Mouse (Mus musculus): ENCODE data around the gene Dnal1.

Dnal1 gene

DNA sequence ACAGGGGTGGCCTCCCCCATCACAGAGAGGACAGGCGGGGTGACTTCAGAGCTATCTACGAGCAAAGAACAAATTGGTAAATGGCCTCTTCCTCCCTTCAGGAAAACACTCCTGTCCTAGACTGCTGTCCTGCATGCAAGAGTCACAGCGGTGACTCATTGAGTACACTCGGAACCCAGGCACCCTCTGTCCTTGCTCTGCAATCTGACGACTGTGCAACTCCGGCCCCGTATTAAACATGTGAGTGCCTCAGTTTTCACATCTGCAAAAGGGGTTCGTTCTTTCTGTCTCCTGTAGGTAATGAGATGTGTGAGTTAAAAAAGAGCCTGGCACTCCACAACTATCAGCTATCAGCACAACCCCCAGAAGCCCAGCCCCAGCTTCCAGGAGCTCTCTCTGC is 46.3 kb downstream of the Dnal1 start:
- ATAC-seq (ENCODE audit: insufficient number of reproducible peaks, low FRiP score, low TSS enrichment): no peak

DNA sequence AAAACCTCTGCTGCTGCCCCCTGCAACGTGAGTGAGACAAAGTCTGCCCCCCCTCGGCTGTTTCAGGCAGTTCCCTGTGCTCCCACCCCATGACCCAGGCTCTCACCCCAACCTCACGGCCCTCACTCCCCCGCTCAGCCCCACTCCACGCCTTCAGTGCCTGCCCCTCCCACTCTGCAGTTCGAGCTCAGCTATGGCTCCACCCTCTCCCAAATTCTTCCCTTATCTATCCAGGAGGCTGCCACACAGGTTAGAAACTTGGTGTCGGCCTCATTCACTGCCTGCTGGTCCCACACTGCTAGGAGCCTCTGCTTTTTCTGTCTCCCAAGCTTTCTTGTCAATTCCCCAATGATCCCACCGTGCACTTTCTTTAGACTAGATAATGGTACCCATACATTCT is 47.0 kb downstream of the Dnal1 start:
- no peak for ATAC-seq (ENCODE audit: insufficient number of reproducible peaks, low FRiP score, low TSS enrichment)

DNA sequence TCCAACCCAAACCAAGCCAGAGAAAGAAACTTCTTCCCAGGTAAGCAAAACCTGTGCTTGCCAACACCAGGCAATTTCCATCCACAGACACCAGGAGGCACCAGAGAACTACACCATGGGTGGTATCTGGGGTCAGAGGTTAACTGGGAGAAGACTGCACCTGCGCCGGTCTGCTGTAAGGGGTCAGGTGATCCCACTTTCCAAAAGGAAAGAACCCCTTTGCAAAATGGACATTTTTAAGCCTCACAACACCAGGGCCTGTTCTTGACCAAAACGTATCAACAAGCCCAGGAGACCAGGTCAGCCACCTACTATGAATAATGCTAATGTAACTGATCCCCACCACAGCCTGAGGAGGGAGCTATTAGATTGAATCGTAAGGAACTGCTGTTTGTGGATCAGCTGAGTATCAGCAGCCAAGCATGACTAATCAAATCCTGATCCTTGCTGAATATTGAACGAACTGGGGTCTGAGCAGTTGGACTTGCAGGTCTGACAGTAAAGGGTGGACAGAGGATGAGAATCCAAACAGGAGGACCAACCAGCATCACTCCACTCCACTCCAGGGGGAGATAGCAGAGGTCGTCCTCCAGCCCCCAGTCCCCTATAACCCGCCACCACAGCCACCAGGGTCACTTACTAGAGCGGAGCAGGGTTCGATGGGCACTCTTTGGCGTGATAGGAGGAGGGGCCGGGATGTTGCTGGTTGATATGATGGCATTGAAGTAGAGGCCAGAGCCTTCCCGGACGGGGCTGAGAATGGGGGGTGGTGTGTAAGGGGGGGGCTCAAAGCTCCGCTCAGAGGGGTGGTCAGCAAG is 47.7 kb downstream of the Dnal1 start:
- no peak for ATAC-seq (ENCODE audit: insufficient number of reproducible peaks, low FRiP score, low TSS enrichment)

DNA sequence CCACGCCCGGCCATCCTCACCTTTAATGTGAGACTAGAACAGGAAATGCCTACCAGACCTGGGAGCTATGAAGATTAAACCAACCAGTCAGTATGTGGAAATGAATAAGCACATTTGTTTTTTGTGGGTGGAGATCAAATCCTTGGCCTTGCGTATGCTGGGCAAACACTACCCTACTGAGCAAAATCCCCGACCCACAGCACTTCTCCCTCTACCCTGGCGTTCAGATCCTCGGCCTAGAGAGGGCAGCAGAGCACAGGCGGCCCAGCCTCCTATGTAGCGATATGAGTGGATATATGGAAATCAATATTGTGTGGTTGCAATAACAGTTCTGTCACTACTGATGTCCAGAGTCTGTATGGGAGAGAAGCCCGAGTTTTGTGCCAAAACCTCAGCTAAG is 49.0 kb downstream of the Dnal1 start:
- ATAC-seq (ENCODE audit: insufficient number of reproducible peaks, low FRiP score, low TSS enrichment): no peak

DNA sequence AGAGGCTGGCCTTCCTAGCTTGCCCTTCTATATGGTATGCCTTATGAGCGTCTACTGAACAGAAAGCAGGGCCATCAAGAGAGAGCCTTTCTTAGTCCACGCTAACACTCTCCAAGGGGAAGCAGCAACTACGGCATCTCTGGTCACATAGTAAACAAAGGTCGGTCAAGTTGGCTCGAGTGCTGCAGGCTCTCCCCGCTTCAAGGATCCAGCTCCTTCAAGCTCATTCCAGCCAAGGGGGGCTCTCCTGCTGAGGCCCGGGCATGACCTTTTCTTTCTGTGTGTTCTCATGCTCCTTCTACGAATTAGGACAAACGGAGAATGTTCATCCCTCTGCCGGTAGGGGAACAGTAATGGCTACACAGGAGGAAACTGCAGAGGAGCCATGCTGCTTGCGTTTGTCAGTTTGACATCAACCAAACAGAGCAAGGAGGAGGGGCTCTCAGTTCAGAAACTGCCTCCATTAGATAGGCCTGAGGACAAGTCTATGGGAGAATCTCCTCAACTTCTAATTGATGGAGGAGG is 49.5 kb downstream of the Dnal1 start:
- no peak for ATAC-seq (ENCODE audit: insufficient number of reproducible peaks, low FRiP score, low TSS enrichment)

DNA sequence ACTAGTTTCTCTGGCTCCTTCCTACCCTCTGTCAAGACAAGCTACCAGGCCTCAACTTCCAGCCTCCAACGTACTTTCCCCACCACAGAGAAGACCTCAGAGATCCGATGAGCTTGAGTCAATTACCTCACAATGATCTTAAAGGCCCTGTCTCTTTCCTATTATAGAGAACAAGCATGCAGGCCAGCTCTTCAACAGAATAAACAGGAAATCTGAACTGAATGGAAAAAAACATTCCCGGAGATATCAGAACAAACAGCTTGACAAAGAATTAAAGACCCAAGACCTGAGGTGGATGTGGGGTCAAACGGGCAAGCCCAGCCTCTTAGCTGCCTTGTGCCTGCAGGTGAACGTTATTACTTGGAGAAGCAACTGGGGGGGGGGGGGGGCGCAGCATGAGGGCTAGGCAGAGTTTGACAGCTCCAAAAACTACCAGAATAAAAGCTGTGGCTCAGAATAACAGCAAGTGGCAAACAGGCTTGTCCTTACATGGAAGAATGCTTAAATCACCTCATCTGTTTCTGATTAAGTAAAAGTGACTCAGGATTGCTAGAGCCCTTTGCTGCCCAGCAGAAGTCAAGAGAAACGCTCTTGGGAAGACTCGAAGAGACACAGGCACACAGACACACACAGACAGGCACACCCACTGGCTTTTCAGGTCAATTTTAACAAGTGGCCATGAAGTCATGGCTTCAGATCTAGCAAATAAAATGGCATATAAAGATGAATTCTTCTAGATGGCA is 51.6 kb downstream of the Dnal1 start:
- no peak for ATAC-seq (ENCODE audit: insufficient number of reproducible peaks, low FRiP score, low TSS enrichment)

DNA sequence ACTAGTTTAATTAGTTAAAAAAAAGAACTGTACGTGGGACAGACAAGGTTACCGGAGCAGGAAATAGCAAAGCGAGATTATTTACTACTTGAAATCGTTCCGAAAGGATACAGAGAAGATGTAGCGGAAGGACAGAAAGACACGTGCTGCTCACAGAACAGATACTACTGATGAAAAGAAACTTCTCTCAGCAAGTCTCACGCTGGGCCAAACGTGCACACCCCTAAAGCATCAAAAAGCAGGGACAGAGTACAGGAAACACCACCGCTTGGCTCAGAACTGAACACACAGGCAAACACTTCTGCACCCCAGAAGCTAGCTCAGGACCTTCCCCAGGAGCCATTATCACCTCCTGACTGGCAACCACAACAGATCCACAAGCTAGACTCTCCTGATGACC is 56.4 kb downstream of the Dnal1 start:
- ATAC-seq (ENCODE audit: insufficient number of reproducible peaks, low FRiP score, low TSS enrichment): no peak

DNA sequence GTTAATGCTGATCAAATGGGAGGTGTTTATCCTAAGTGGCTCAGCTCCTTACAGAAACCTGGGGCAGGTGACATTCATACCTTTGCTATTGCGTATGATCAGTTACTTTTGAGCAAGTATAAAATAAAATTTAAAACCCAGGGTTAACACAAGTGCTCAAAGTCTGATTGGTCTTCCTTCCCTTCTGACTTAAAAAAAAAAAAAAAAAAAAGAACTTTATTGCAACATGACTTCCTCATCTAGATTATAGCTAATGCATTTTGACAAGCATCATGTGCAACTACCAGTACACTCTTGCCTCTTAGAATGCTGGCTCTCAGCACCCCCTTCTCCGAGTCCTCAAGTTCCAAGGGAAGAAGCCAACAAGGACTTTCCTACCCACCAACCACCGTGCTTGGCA is 58.0 kb downstream of the Dnal1 start:
- no peak for ATAC-seq (ENCODE audit: insufficient number of reproducible peaks, low FRiP score, low TSS enrichment)

DNA sequence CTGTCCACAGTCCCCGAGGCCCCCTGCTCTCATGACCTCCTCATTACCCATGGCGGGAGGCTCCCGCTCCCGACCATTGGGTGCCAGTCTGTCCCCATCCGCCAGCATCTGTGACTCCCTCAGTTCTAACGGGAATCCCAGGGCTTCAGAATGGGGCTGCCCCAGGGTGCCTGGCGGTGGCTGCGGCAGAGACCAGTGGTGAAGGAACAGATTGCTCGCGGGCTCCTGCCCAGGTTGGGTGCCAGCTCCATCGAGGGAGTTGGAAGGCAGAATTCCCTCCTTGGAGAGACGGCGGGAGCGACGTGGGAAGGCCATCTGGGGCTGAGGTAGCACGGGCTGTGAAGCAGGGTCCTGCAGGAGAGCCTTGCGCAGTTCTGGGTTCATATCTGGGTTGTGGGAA is 58.7 kb downstream of the Dnal1 start:
- ATAC-seq (ENCODE audit: insufficient number of reproducible peaks, low FRiP score, low TSS enrichment): no peak

DNA sequence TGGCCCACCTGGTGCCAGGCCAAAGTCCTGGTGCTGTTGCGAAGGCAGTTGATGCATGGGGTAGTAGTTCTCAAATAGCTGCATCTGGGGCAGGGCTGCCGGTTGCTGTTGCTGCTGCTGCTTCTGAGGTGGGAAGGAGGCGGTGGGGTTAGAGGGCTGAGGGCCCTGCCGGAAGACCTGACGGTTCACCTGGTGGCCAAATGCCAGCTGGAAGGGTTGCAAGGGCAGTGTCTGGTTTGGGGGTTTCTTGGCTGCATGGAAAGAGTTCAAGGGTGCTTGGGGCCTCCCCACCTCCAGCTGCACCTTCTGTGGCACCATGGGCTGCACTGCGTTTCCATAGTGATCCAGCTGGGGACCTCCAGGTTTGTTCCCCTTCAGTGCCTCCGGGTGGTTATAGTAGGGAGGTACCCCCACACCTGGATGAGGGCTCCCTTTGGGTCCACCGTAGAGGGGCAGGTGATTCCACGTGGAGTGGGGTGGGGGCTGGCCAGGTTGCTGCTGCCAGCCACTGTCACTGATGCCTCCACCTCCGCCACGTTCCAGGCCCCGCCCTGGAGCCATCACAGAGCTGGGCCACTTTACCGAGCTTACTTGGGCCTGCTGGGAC is 59.2 kb downstream of the Dnal1 start:
- no peak for ATAC-seq (ENCODE audit: insufficient number of reproducible peaks, low FRiP score, low TSS enrichment)

DNA sequence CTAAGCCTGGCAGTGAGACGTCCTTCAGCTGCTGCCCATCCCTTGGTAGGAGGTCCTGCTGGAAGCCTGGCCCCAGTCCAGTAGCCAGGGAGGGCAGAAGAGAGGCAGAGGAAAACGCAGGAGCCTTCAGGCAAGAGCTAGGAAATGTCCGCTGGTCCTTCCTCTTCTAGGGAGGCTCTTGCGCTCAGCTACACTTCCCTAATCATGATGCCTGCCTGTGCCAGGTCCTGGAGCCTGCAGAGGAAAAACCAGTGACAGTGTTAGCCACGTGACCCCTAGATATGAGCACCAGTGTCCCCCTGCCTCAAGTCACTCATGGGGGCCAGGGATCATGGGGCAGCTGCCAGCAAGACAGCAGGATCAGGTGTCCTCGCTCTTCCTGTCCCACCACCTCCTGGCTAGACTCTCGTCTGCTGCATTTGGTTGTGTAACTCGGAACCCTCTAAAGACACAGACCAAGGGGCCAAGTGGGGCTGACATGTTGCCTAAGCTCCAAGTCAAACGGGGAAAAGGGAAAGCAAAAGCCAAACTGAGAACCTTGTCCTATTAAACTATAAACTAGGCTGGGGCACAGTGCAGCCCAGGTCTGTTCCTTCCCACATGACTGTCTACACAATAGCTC is 60.1 kb downstream of the Dnal1 start:
- no peak for ATAC-seq (ENCODE audit: insufficient number of reproducible peaks, low FRiP score, low TSS enrichment)

DNA sequence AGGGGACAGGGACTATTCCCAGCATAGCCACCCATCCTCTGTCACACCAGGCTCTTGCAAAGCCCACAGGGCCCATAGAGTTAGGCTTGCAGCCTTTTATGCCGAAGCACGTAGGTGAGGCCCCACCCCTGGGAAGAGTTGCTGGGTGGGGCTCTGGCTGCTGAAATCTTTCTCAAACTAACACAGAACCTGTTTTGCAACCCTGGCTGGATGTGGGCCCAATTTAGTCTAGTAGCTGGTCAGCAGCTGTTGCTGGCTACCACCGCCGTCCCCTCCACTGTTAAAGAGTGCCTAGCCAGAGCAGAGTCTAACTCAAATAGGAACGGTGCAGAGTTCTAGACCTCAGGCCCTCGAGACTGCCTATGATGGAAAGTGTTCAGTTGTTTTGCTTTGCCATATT is 60.7 kb downstream of the Dnal1 start:
- no peak for ATAC-seq (ENCODE audit: insufficient number of reproducible peaks, low FRiP score, low TSS enrichment)

DNA sequence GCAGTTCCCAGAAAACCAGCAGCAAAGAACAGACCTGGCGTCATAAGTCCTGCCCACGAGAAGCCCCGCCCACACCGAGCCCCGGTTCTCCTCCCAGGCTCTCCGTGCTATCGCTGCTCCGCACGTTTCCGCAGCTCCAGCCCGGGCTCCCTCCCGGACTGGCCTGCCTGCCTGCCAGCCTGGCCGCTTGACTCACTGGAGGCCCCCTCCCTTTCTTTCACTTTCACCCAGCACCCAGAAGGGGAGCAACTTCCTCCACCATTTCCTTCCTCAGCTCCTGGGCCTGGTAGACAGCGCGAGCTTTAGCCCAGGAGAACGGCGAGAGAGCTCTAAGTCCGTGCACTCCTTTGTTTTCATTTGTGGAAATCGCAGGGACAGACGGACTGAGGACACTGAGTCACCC is 61.5 kb downstream of the Dnal1 start:
- peak; percentile 59 for ATAC-seq (ENCODE audit: insufficient number of reproducible peaks, low FRiP score, low TSS enrichment)

DNA sequence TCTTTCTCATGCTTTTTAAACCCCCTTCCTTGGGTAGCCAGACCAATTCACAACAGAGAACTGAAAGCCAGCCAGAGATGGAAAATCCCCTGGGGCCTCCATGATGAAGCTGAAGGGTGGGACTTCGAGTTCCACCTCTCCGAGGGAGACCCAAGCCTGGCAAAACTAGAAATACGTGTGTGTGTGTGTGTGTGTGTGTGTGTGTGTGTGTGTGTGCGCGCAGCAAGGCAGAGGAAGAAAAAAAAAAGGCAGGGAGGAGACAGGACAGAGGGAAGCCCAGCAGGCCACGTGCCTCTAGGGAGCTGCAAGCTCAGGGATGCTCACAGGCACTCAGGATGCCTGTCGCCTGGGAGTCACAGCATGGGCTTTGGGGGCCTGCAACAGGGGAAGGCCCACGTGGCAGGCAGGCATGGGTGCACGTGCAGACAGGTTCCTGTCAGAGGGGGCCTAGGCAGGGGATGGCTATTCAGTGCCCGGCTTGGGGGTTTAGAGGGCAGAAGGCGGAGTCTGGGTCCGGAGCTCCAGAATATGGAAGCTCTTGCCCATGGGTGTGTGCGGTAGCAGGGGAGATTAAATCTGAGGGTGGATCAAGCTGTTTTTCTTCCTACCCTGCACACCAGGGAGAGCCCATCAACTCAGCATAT is 62.1 kb downstream of the Dnal1 start:
- no peak for ATAC-seq (ENCODE audit: insufficient number of reproducible peaks, low FRiP score, low TSS enrichment)

DNA sequence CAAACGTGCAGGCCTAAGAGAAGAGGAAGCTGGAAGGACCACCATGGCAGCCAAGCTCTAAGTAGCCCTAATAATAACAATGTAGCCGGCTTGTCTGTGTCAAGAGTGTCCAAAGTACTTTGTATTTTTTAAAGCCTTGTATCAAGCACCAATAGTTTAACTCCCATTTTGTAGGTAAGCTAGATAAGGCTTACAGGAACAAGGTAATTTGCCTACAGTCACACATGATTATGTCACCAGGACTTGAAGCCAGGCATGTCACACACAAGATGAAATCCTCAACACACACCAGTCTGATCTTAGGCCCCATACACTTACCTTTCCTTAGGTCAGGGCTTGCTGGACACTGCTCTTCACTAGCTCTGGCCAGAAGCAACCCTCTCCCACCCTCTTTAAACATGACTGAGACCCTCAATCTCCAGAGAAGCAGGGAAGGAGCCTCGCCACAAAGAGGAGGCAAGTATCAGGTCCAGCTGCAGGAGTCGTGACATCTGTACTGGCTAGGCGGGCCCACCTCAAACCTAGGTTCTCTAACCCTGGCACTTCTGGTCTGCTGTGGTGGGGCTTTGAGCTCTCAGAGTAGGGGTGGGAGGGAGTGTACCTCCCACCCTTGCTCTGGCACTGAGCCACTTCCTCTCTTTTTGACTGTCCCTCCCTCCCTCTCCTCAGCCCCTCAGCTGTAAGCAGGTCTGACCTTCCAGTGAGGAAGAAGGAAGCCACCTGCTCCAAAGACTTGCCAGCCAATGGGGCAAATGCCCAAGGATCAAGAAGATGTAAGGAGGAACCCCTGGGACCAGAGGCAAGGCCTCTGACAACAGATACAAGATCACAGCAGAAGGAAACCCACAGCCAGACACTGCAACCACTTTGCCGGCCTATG is 63.0 kb downstream of the Dnal1 start:
- ATAC-seq (ENCODE audit: insufficient number of reproducible peaks, low FRiP score, low TSS enrichment): no peak

DNA sequence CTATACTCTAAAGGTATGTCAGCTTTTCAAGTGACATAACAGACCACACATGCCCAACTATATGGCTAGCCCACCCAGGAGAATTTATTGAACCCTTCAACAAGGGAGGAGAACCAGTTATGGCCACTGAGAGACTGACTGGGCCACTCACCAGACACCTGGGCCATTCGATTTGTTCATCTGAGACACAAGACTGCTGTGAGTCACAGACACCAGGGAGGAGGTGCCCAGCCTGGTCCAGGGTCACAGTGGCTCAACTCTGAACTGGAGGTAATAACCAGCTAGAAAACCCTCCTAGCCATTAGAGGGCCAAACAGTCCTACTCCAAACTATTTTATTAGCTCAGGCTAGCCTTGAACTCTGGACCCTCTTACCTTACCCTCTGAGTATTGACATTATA is 63.9 kb downstream of the Dnal1 start:
- no peak for ATAC-seq (ENCODE audit: insufficient number of reproducible peaks, low FRiP score, low TSS enrichment)

DNA sequence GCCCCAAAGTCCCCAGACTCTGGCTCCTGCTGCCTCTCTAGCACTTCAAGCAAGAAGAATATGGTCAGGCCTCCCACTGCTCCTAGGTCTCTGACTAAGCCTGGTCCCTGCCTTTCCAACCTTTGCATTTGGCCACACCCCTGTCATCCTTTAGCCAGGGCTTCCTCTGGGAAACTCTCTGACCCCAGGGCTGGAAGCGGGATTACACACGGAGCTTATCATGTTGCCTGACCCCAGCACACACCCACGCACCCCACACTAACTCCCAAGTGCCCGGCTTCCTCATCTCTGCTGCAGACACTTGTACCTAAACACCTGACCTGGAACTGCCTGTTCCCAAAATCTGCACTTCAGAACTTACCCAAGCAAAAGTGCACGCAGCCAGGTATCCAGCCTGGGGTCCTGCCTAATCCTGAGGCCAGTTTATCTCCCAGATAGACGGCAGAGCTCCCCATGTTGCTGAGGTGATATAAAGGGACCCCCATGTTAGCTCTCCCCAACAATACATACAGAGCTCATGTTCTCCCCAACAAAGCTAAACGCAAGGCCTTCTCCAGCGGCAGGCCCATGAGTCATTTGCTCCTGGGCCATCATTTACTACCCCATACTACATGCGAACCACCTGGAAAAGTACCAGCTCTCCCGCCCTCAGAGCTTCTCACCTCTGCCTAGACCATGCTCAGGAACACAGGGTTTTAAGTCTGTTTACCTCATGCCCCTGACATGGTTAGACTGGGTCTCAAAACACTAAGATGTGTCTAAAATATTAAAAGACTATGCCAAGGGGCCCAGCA is 64.7 kb downstream of the Dnal1 start:
- ATAC-seq (ENCODE audit: insufficient number of reproducible peaks, low FRiP score, low TSS enrichment): no peak

DNA sequence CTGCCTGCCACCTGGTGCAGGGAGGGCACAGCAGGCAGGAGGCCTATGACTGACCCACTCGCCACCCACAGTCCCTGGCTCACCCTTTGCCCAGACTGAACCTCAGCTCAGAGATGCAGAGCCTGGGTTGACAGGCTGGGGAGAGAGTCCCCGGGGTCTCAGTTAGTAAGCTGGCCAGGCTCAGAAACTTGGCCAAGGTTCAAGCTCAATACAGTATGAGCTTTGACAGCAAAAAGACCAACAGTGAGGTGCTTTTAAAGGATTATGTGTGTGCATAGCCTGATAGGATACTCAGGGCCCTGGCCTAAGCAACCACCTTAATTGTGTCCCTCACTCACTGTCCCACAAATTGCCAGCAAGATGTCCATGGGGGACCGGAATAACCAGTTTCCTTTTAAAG is 65.9 kb downstream of the Dnal1 start:
- no peak for ATAC-seq (ENCODE audit: insufficient number of reproducible peaks, low FRiP score, low TSS enrichment)
